Mouse (Mus musculus) ES-E14 (cell line): ENCODE measurements around the gene P4ha1.
A peak's percentile ranks its signal among the peaks of the same experiment; 100 is the strongest.

Source experiments
- HCFC1 ChIP-seq: IDR thresholded peaks from 2 replicates; pipeline ENCODE4 v1.6.1; 2012; ENCODE audit warnings: low read length, inconsistent platforms, borderline replicate concordance; ENCODE audit not compliant: insufficient read depth
- ZC3H11A ChIP-seq: IDR thresholded peaks from 2 replicates; pipeline ENCODE4 v1.6.1; 2012; ENCODE audit warnings: low read depth, mild to moderate bottlenecking, inconsistent platforms, low read length, borderline replicate concordance
- ZNF384 ChIP-seq: IDR thresholded peaks from 2 replicates; pipeline ENCODE4 v1.6.1; 2012; ENCODE audit warnings: low read depth, low read length, inconsistent platforms

DNA sequence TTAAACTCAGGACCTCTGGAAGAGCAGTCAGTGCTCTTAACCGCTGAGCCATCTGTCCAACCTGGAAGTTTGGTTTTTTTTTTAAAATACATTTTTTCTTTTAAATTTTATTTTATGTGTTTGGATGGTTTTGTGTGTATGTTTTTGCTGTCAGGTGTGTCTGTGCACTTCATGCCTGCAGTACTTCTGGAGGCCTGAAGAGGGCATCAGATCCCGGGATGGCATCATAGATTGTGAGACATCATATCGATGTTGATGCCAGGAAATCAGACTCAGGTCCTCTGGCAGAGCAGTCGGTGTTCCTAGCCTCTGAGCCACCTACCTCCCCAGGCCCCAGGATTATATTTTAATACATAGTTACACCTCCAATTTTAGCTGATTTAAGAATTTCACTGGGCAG is 90.6 kb downstream of the P4ha1 start:
- TF ChIP-seq ZC3H11A (0 out of 2 replicates have a peak, but pooled peaks have one; percentile 2), HCFC1 (no peak), ZNF384 (no peak)
